Mouse (Mus musculus): ENCODE results near the gene Ptbp1.

- no peak for TF ChIP-seq CTCF (IDR thresholded peaks at IDR 0.05; ENCODE audit: low read depth)
- no peak for TF ChIP-seq EP300 (IDR thresholded peaks at IDR 0.05; ENCODE audit: low read depth)
Measured at GRCm38 (mm10) chr10:79852827-79853226, 1.4 kb upstream of the Ptbp1 start.
